Mouse (Mus musculus) stomach, adult 2 months (tissue): ENCODE data around the gene Acox2. TPM values are rescaled to one million over a fixed set of nuclear protein-coding genes. Genes with fewer than 3 reads are reported as not detected.

Experiments used
- polyA plus RNA-seq: library from polyadenylated mRNA; depleted of rRNA; stranded (reverse); fragments of >200 nt; gene quantifications from 2 replicates; pipeline ENCODE4 v1.2.3, GENCODE M21; 2012; rRNA removed

The Acox2 gene
- 19.1 and 24.2 TPM in 2 replicates for polyA plus RNA-seq

DNA sequence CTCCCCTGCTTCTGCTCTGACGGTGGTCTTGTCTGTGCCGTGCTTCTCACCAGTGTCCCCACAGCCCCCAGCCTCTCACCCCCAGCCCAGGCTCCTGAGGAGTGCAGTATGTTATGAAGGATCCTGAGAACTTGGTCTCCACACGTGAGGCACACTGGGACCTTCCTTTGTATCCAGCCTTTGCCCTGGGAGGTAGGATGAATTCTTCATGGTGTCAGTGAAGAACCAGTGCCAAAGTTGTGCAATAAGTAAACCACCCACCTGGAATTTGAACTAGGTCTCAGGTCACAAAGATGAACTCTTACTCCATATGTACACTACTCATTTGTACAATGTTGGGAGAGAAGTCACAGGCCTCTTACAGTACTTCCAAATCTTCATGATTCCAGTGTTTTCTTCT is at the start of gene Acox2:
Gene Acox2 (minus strand): TSS at position 188 of the 400 bp plus-strand sequence.

DNA sequence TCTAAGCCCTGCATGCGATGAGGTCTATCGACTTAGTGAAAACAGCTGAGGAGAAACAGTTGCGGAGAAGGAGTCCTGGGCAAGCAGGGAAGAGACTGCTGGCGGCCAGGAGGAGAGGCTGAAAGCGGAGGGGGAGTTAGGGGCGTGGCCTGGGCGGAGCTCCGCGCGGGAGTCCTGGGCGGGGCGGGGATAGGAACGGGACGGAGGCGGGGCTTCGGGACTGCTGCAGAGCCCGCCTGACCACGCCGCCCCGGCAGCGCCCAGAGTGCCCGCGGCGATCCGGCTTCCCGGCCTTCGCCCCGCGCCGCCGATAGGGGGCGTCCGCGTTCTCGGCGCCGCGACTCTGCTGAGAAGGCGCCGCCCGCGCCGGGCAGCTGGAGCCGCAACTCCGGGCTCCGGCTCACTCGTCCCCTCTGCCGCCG is 45.3 kb downstream of the Acox2 start, which contains the start of gene Kctd6:
Gene Kctd6 (plus strand): TSS at position 338 of the 422 bp plus-strand sequence.

Other genes with a start within 250 kb of the Acox2 start
- gene Rpp14, start 179.0 kb downstream of the Acox2 start, polyA plus RNA-seq = 1.1 and 1.2 TPM in 2 replicates
- gene Pxk, start 161.1 kb downstream of the Acox2 start, polyA plus RNA-seq = 7.9 and 14.1 TPM in 2 replicates
- gene Pdhb, start 86.3 kb downstream of the Acox2 start, polyA plus RNA-seq = 9.6 and 12.8 TPM in 2 replicates
- 1.6 TPM in 2 replicates for gene Kctd6, start 45.2 kb downstream of the Acox2 start, polyA plus RNA-seq
- 0.31 and 1.1 TPM in 2 replicates for gene Fam107a, start 58.7 kb upstream of the Acox2 start, polyA plus RNA-seq
- gene Oit1, start 119.4 kb upstream of the Acox2 start, polyA plus RNA-seq = 56.5 and 71.0 TPM in 2 replicates